Mouse (Mus musculus) myocyte (in vitro differentiated cells): Measurements from ENCODE around the gene Dnase1l3. TPM values are rescaled to one million over a fixed set of nuclear protein-coding genes. Genes with fewer than 3 reads are reported as not detected.

Experiments used
- H3K27me3 ChIP-seq: one replicate; pipeline ENCODE4 v1.6.1; 2011; ENCODE audit not compliant: control insufficient read depth, insufficient read depth, insufficient read length
- H3K36me3 ChIP-seq: one replicate; pipeline ENCODE4 v1.6.1; 2011; ENCODE audit not compliant: control insufficient read depth, insufficient read depth
- H3K4me2 ChIP-seq: one replicate; pipeline ENCODE4 v1.6.1; 2011; ENCODE audit warnings: low read depth, control low read depth
- H3K4me3 ChIP-seq: one replicate; pipeline ENCODE4 v1.5.1; 2011; ENCODE audit warnings: mild to moderate bottlenecking, control low read depth, moderate library complexity
- H3K79me2 ChIP-seq: one replicate; pipeline ENCODE4 v1.6.1; 2011; ENCODE audit not compliant: control insufficient read depth, insufficient read depth
- H3ac ChIP-seq: one replicate; pipeline ENCODE4 v1.6.1; 2011; ENCODE audit not compliant: control insufficient read depth, insufficient read length
- CEBPB ChIP-seq: IDR thresholded peaks from 2 replicates; pipeline ENCODE4 v1.6.1; 2011; ENCODE audit warnings: mild to moderate bottlenecking, moderate library complexity; ENCODE audit not compliant: poor library complexity, insufficient read depth, severe bottlenecking
- E2F4 ChIP-seq: IDR thresholded peaks from one replicate; pipeline ENCODE4 v1.6.1; 2011; ENCODE audit warnings: mild to moderate bottlenecking, control low read depth, moderate library complexity; ENCODE audit not compliant: insufficient read depth
- MAX ChIP-seq: IDR thresholded peaks from one replicate; pipeline ENCODE4 v1.6.1; 2011; ENCODE audit warnings: low read depth, mild to moderate bottlenecking, control low read depth
- MYOD1 ChIP-seq, 3 experiments: IDR thresholded peaks; one replicate each; pipeline ENCODE4 v1.6.1; 2011; ENCODE audit warnings: control low read depth in 2 of 3, low read depth in 2 of 3, mild to moderate bottlenecking in 2 of 3, moderate library complexity in 1 of 3; ENCODE audit not compliant: insufficient read length in 2 of 3, control insufficient read depth in 1 of 3
- MYOG ChIP-seq, 3 experiments: IDR thresholded peaks; one replicate each; pipeline ENCODE4 v1.6.1; 2011; ENCODE audit warnings: control low read depth in 2 of 3, low read depth in 2 of 3, mild to moderate bottlenecking in 2 of 3; ENCODE audit not compliant: insufficient read length in 2 of 3, control insufficient read depth in 1 of 3, insufficient read depth in 1 of 3
- POLR2A ChIP-seq: IDR thresholded peaks from one replicate; pipeline ENCODE4 v1.6.1; 2011; ENCODE audit warnings: low read depth, mild to moderate bottlenecking, control low read depth, moderate library complexity; ENCODE audit not compliant: insufficient read length
- POLR2AphosphoS2 ChIP-seq: IDR thresholded peaks from one replicate; pipeline ENCODE4 v1.6.1; 2011; ENCODE audit warnings: low read depth, control low read depth; ENCODE audit not compliant: insufficient read length
- REST ChIP-seq: IDR thresholded peaks from one replicate; pipeline ENCODE4 v1.6.1; 2011; ENCODE audit warnings: mild to moderate bottlenecking, control low read depth, moderate library complexity; ENCODE audit not compliant: insufficient read depth, insufficient read length
- SRF ChIP-seq: IDR thresholded peaks from one replicate; pipeline ENCODE4 v1.6.1; 2011; ENCODE audit warnings: low read depth; ENCODE audit not compliant: control insufficient read depth, insufficient read length
- TCF12 ChIP-seq: IDR thresholded peaks from one replicate; pipeline ENCODE4 v1.6.1; 2011; ENCODE audit warnings: mild to moderate bottlenecking, control low read depth; ENCODE audit not compliant: poor library complexity, insufficient read depth, severe bottlenecking
- TCF3 ChIP-seq: IDR thresholded peaks from one replicate; pipeline ENCODE4 v1.6.1; 2011; ENCODE audit warnings: low read depth, control low read depth; ENCODE audit not compliant: insufficient read length
- USF1 ChIP-seq: IDR thresholded peaks from one replicate; pipeline ENCODE4 v1.6.1; 2011; ENCODE audit warnings: low read depth, mild to moderate bottlenecking, control low read depth, moderate library complexity
- polyA plus RNA-seq: library from polyadenylated mRNA; unstranded; fragments of >200 nt; fragmentation: generic; extraction: Trizol; gene quantifications from one replicate; pipeline ENCODE4 v1.2.1, GENCODE M21; 2012; ENCODE audit warnings: missing spikeins

Dnase1l3 gene
- polyA plus RNA-seq, 1 experiment: 0.86 TPM

GRCm38 (mm10) chr14:7964219-7964889 is 30.0 kb downstream of the Dnase1l3 start:
- Histone ChIP-seq H3K79me2 (no peaks in the 10 kb centered on the region), H3K27me3 (no peaks in the 10 kb centered on the region), H3ac (no peak overlapping the region), H3K4me3 (no peak overlapping the region), H3K4me2 (no peak overlapping the region), H3K36me3 (no peaks in the 10 kb centered on the region)
- TF ChIP-seq POLR2AphosphoS2: no peak
- no peak for TF ChIP-seq E2F4
- no peak for TF ChIP-seq TCF12
- TF ChIP-seq USF1: no peak
- no peak for TF ChIP-seq SRF
- no peak for TF ChIP-seq TCF3
- no peak for TF ChIP-seq MYOD1 (IDR thresholded peaks at IDR 0.05; ENCODE audit: control insufficient read depth in 1 of 3, insufficient read length in 2 of 3, low read depth in 2 of 3)
- no peak for TF ChIP-seq POLR2A

DNA sequence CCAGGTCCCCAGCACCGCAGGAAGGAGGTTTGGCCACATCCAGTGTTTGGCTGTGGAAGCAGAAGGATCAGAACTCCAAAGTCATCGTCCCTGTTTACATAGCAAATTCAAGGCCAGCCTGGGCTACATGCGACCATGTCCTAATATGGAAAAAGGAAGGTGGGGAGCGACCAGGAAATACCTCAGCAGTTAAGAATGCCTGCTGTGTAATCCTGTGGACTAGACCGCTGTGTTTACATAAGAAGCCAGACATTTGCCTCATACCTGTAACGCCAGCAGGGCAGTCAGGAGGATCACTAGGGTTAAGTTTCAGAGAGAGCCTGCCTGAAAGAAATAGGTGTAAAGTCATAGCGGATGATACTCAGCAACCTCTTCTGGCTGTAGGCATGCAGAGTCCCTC is 31.2 kb downstream of the Dnase1l3 start:
- Histone ChIP-seq H3ac (no peak overlapping the region), H3K79me2 (no peaks in the 10 kb centered on the region), H3K4me3 (no peak overlapping the region), H3K4me2 (no peak overlapping the region), H3K27me3 (no peaks in the 10 kb centered on the region), H3K36me3 (no peaks in the 10 kb centered on the region)
- no peak for TF ChIP-seq E2F4
- no peak for TF ChIP-seq TCF3
- TF ChIP-seq SRF: no peak
- TF ChIP-seq TCF12: no peak
- TF ChIP-seq USF1: no peak
- TF ChIP-seq POLR2AphosphoS2: no peak
- no peak for TF ChIP-seq REST
- TF ChIP-seq CEBPB: no peak
- no peak for TF ChIP-seq POLR2A
- TF ChIP-seq MYOD1 (IDR thresholded peaks at IDR 0.05; ENCODE audit: control insufficient read depth in 1 of 3, insufficient read length in 2 of 3, low read depth in 2 of 3): no peak
- TF ChIP-seq MYOG (IDR thresholded peaks at IDR 0.05; ENCODE audit: control insufficient read depth in 1 of 3, insufficient read depth in 1 of 3, insufficient read length in 2 of 3, low read depth in 2 of 3): no peak
- TF ChIP-seq MAX: no peak

DNA sequence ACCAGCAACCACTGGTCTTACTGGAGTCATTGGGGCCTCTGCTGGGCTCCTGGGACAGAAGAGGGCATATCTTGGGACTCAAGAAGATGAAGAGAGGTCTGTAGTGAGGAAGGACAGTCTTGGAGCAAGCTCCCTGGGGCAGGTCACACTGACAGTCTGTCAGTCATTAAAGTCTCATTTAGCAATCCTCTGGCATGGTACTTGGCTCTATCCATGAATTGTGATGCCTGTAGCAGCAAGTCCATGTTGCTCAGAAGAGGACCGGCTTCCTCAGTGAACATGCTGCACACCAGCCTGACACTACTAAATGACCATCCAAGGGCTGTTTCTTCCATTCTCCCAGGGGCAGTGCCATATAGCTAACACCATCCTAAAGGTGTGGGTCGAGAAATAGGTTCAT is 31.7 kb downstream of the Dnase1l3 start:
- TF ChIP-seq MYOG (IDR thresholded peaks at IDR 0.05; ENCODE audit: control insufficient read depth in 1 of 3, insufficient read depth in 1 of 3, insufficient read length in 2 of 3, low read depth in 2 of 3) (no peak), MYOD1 (IDR thresholded peaks at IDR 0.05; ENCODE audit: control insufficient read depth in 1 of 3, insufficient read length in 2 of 3, low read depth in 2 of 3) (no peak), E2F4 (no peak), MAX (no peak)
- Histone ChIP-seq H3ac (no peak overlapping the region), H3K4me3 (no peak overlapping the region), H3K4me2 (no peak overlapping the region), H3K27me3 (no peaks in the 10 kb centered on the region), H3K36me3 (no peaks in the 10 kb centered on the region), H3K79me2 (no peaks in the 10 kb centered on the region)

DNA sequence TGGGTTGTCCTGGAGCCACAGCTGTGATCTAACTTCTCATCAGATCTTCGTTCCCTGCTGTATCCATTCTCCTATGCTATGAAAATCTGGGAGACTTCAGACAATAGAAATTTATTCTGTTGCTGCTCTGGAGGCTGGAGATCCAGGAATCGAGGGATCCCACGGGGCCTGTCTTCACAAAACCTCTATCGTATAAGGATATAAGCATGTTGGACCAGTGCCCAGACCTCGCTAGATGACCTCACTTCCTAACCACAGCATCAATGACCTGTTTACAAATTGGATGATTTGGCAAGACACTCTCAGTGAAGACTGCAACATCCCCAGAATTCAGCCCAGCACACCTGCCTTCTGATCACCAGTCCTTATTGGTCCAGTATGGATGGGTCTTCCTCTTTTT is 32.7 kb downstream of the Dnase1l3 start:
- Histone ChIP-seq H3ac (no peak overlapping the region), H3K79me2 (no peaks in the 10 kb centered on the region), H3K36me3 (no peaks in the 10 kb centered on the region), H3K4me2 (peak overlapping the region; percentile 46), H3K4me3 (no peak overlapping the region), H3K27me3 (no peaks in the 10 kb centered on the region)
- TF ChIP-seq MYOG (IDR thresholded peaks at IDR 0.05; ENCODE audit: control insufficient read depth in 1 of 3, insufficient read depth in 1 of 3, insufficient read length in 2 of 3, low read depth in 2 of 3): no peak
- no peak for TF ChIP-seq E2F4
- TF ChIP-seq USF1: no peak
- no peak for TF ChIP-seq CEBPB
- no peak for TF ChIP-seq POLR2A
- no peak for TF ChIP-seq TCF12
- no peak for TF ChIP-seq TCF3
- TF ChIP-seq SRF: no peak

- Histone ChIP-seq H3K36me3 (no peaks in the 10 kb centered on the region), H3K4me2 (no peak overlapping the region), H3K79me2 (no peaks in the 10 kb centered on the region), H3K4me3 (no peak overlapping the region), H3K27me3 (no peaks in the 10 kb centered on the region), H3ac (no peak overlapping the region)
- TF ChIP-seq TCF12 (no peak), E2F4 (no peak), POLR2AphosphoS2 (no peak), SRF (no peak), MAX (no peak), CEBPB (no peak), POLR2A (no peak), MYOG (IDR thresholded peaks at IDR 0.05; ENCODE audit: control insufficient read depth in 1 of 3, insufficient read depth in 1 of 3, insufficient read length in 2 of 3, low read depth in 2 of 3) (no peak)
These were observed 33.8 kb downstream of the Dnase1l3 start for GRCm38 (mm10) chr14:7960616-7961015.
